Mouse (Mus musculus) urinary bladder, postnatal 0 days (tissue): ENCODE data around the gene Vmn2r4. TPM values are rescaled to one million over a fixed set of nuclear protein-coding genes. Genes with fewer than 3 reads are reported as not detected.

Experiments
- polyA plus RNA-seq: library from polyadenylated mRNA; unstranded; fragments of >200 nt; fragmentation: Nextera tagmentation; extraction: Ambion mirVana; gene quantifications from 2 replicates; pipeline ENCODE4 v1.2.1, GENCODE M21; 2015

The Vmn2r4 gene
- not detected in 2 replicates for polyA plus RNA-seq

GRCm38 (mm10) chr3:64415268-64415667, at the start of gene Vmn2r4:
TSS of gene Vmn2r4 (minus strand) at chr3:64415368.

Other genes starting within 250 kb of the Vmn2r4 start
- not detected in 2 replicates for gene Vmn2r3, start 125.7 kb downstream of the Vmn2r4 start, polyA plus RNA-seq
- not detected in 2 replicates for gene Vmn2r5, start 94.5 kb upstream of the Vmn2r4 start, polyA plus RNA-seq
- gene Vmn2r6, start 150.5 kb upstream of the Vmn2r4 start, polyA plus RNA-seq, result not detected in 2 replicates